Mouse (Mus musculus) urinary bladder, adult 18-20 months (tissue): ENCODE measurements around the gene Srsx.
"Not testable (repeated sequence)": the region's sequence is repeated elsewhere in the genome, so short reads cannot be mapped to it uniquely, and the experiment has no call there.

Experiments
- DNase-seq, 2 experiments: peaks; one replicate each; pipeline ENCODE4 v3.0.0; 2022; ENCODE audit warnings: low spot score in 2 of 2, mixed read lengths in 2 of 2

The Srsx gene

GRCm38 (mm10) chrX:123222381-123222780 is at the start of gene Srsx:
Gene Srsx (minus strand): TSS chrX:123222481.
- DNase-seq, result not testable (repeated sequence)

DNA sequence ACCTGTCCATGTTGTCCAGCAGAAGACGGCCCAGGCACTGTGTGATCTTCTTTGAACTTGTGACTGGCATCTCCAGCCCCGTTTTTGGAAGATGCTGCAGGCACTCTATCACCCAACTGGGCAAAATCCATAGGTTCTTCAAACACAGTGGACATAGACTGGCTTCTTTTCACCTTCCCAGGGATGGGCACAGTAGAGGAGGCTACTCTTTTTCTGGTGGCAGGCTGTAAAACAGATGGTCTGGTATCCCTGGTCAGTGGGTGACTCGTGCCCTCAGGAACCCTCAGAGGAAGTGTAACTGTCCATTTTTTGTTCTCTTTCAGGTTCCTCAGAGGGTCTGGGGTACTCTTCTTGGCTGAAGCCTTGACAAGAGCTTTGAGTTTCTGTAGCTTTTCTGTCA is 24.5 kb upstream of the Srsx start, which contains the start of gene Gm17577:
Gene Gm17577 (minus strand): TSS at position 101 of the 400 bp plus-strand sequence.
- DNase-seq, result not testable (repeated sequence)
